Mouse (Mus musculus): ENCODE measurements at regions not wholly inside any gene's neighbourhood (a gene's known extent, or its start where the extent isn't known, plus 50 kb on each side); places are given as distances from the start of the nearest gene placed in this dataset.

- TF ChIP-seq CTCF (conservative IDR thresholded peaks at IDR 0.05; ENCODE audit: low read length): no peak
- no peak for TF ChIP-seq NANOG (IDR thresholded peaks at IDR 0.05; ENCODE audit: borderline replicate concordance, low read length)
- no peak for TF ChIP-seq POU5F1 (IDR thresholded peaks at IDR 0.05; ENCODE audit: borderline replicate concordance, low read length)
Measured at GRCm38 (mm10) chr13:107187258-107187878, 165.4 kb upstream of the Kif2a start.

Measured in E14TG2a.4 (cell line).